Mouse (Mus musculus): ENCODE results near the gene Naa16. TPM values are rescaled to one million over a fixed set of nuclear protein-coding genes. Genes with fewer than 3 reads are reported as not detected.

Naa16 gene
- polyA plus RNA-seq, 1 experiment: 0.28 TPM

GRCm38 (mm10) chr14:79410662-79411061, 20.1 kb upstream of the Naa16 start:
- Histone ChIP-seq H3K36me3 (ENCODE audit: control insufficient read depth, insufficient read depth, low read length) (peaks cover 11% of the 10 kb centered on the region; the same call in 1 of the 2 replicates), H3K4me3 (ENCODE audit: low read depth, low read length) (no peak overlapping the region), H3K27me3 (ENCODE audit: control insufficient read depth, insufficient read depth, low read length) (no peaks in the 10 kb centered on the region), H3K27ac (ENCODE audit: insufficient read depth, low read depth, low read length) (no peak overlapping the region), H3K4me1 (ENCODE audit: control insufficient read depth, insufficient read depth, insufficient read length, low read length) (no peaks in the 10 kb centered on the region)
- WGBS: 80% methylated on average over 2 of the region's 2 CpGs
- TF ChIP-seq POLR2A (IDR thresholded peaks at IDR 0.05; ENCODE audit: low read depth, low read length): no peak
- no peak for TF ChIP-seq CTCF (IDR thresholded peaks at IDR 0.05; ENCODE audit: extremely low read depth, insufficient read length, insufficient replicate concordance, low read depth, low read length)

GRCm38 (mm10) chr14:79409278-79409830, 18.8 kb upstream of the Naa16 start:
- TF ChIP-seq CTCF (IDR thresholded peaks at IDR 0.05; ENCODE audit: extremely low read depth, insufficient read length, insufficient replicate concordance, low read depth, low read length) (no peak), POLR2A (IDR thresholded peaks at IDR 0.05; ENCODE audit: low read depth, low read length) (no peak)
- Histone ChIP-seq H3K27me3 (ENCODE audit: control insufficient read depth, insufficient read depth, low read length) (no peaks in the 10 kb centered on the region), H3K36me3 (ENCODE audit: control insufficient read depth, insufficient read depth, low read length) (peaks cover 11% of the 10 kb centered on the region; the same call in 1 of the 2 replicates), H3K27ac (ENCODE audit: insufficient read depth, low read depth, low read length) (no peak overlapping the region), H3K4me3 (ENCODE audit: low read depth, low read length) (no peak overlapping the region), H3K4me1 (ENCODE audit: control insufficient read depth, insufficient read depth, insufficient read length, low read length) (no peaks in the 10 kb centered on the region)
- WGBS: 71% methylated on average over 6 of the region's 6 CpGs

- no peak for TF ChIP-seq CTCF (IDR thresholded peaks at IDR 0.05; ENCODE audit: extremely low read depth, insufficient read length, insufficient replicate concordance, low read depth, low read length)
- no peak for TF ChIP-seq POLR2A (IDR thresholded peaks at IDR 0.05; ENCODE audit: low read depth, low read length)
- 81% methylated on average over 2 of the region's 2 CpGs for WGBS
- no peak overlapping the region for H3K4me3 ChIP-seq (ENCODE audit: low read depth, low read length)
- H3K27me3 ChIP-seq (ENCODE audit: control insufficient read depth, insufficient read depth, low read length): no peaks in the 10 kb centered on the region
- H3K27ac ChIP-seq (ENCODE audit: insufficient read depth, low read depth, low read length): no peak overlapping the region
- peaks cover 11% of the 10 kb centered on the region; the same call in 1 of the 2 replicates for H3K36me3 ChIP-seq (ENCODE audit: control insufficient read depth, insufficient read depth, low read length)
- no peaks in the 10 kb centered on the region for H3K4me1 ChIP-seq (ENCODE audit: control insufficient read depth, insufficient read depth, insufficient read length, low read length)
Measured at GRCm38 (mm10) chr14:79407641-79408040, 17.1 kb upstream of the Naa16 start.

- Histone ChIP-seq H3K36me3 (ENCODE audit: control insufficient read depth, insufficient read depth, low read length) (peaks cover 7% of the 10 kb centered on the region), H3K4me3 (ENCODE audit: low read depth, low read length) (peak within 1 kb of the TSS; percentile 76), H3K27me3 (ENCODE audit: control insufficient read depth, insufficient read depth, low read length) (no peaks in the 10 kb centered on the region), H3K27ac (ENCODE audit: insufficient read depth, low read depth, low read length) (peak within 1 kb of the TSS; percentile 60), H3K4me1 (ENCODE audit: control insufficient read depth, insufficient read depth, insufficient read length, low read length) (no peaks in the 10 kb centered on the region)
- no peak for TF ChIP-seq CTCF (IDR thresholded peaks at IDR 0.05; ENCODE audit: extremely low read depth, insufficient read length, insufficient replicate concordance, low read depth, low read length)
- TF ChIP-seq POLR2A (IDR thresholded peaks at IDR 0.05; ENCODE audit: low read depth, low read length): no peak
- WGBS: 14% methylated on average over 23 of the region's 23 CpGs
Measured at GRCm38 (mm10) chr14:79397321-79398122, 6.9 kb upstream of the Naa16 start, which contains the start of gene Mtrf1. Gene Mtrf1, plus strand, starts transcription at chr14:79397772.

GRCm38 (mm10) chr14:79394564-79394963, 4.0 kb upstream of the Naa16 start:
- TF ChIP-seq CTCF (IDR thresholded peaks at IDR 0.05; ENCODE audit: extremely low read depth, insufficient read length, insufficient replicate concordance, low read depth, low read length) (no peak), POLR2A (IDR thresholded peaks at IDR 0.05; ENCODE audit: low read depth, low read length) (no peak)
- Histone ChIP-seq H3K36me3 (ENCODE audit: control insufficient read depth, insufficient read depth, low read length) (0 out of 2 replicates have a peak, but pooled peaks cover under 1% of the 10 kb centered on the region), H3K4me1 (ENCODE audit: control insufficient read depth, insufficient read depth, insufficient read length, low read length) (no peaks in the 10 kb centered on the region), H3K27ac (ENCODE audit: insufficient read depth, low read depth, low read length) (no peak overlapping the region), H3K27me3 (ENCODE audit: control insufficient read depth, insufficient read depth, low read length) (no peaks in the 10 kb centered on the region), H3K4me3 (ENCODE audit: low read depth, low read length) (no peak overlapping the region)

GRCm38 (mm10) chr14:79393289-79393688, 2.7 kb upstream of the Naa16 start:
- TF ChIP-seq POLR2A (IDR thresholded peaks at IDR 0.05; ENCODE audit: low read depth, low read length) (no peak), CTCF (IDR thresholded peaks at IDR 0.05; ENCODE audit: extremely low read depth, insufficient read length, insufficient replicate concordance, low read depth, low read length) (no peak)
- Histone ChIP-seq H3K27ac (ENCODE audit: insufficient read depth, low read depth, low read length) (no peak overlapping the region), H3K27me3 (ENCODE audit: control insufficient read depth, insufficient read depth, low read length) (no peaks in the 10 kb centered on the region), H3K36me3 (ENCODE audit: control insufficient read depth, insufficient read depth, low read length) (no peaks in the 10 kb centered on the region), H3K4me1 (ENCODE audit: control insufficient read depth, insufficient read depth, insufficient read length, low read length) (no peaks in the 10 kb centered on the region; the same call in 1 of the 2 replicates), H3K4me3 (ENCODE audit: low read depth, low read length) (no peak overlapping the region)
- 5% methylated on average over 1 of the region's 1 CpGs for WGBS
